Mouse (Mus musculus): Measurements from ENCODE around the gene Aplp2. TPM values are rescaled to one million over a fixed set of nuclear protein-coding genes. Genes with fewer than 3 reads are reported as not detected.

Gene Aplp2
- polyA plus RNA-seq, 1 experiment from 2014 or later = 313 TPM

GRCm38 (mm10) chr9:31131205-31131968 is 80.2 kb downstream of the Aplp2 start, which contains the start of gene St14:
St14 (minus strand) TSS chr9:31131853.
- H3K4me1 ChIP-seq (ENCODE audit: control insufficient read depth, insufficient read depth, low read length) = peaks cover 13% of the 10 kb centered on the region
- peak within 1 kb of the TSS; percentile 39 for H3K4me3 ChIP-seq (replicated peaks; ENCODE audit: low read depth, low read length)
- peak within 1 kb of the TSS; percentile 76 for H3K4me2 ChIP-seq (ENCODE audit: low read length)
- no peaks in the 10 kb centered on the region for H3K36me3 ChIP-seq (ENCODE audit: control insufficient read depth, insufficient read depth, low read length)
- DNase-seq (peak; percentile 54), ATAC-seq (ENCODE audit: low FRiP score, low TSS enrichment) (no peak)
- no peak within 1 kb of the TSS for H3K27ac ChIP-seq (replicated peaks; ENCODE audit: low read depth, low read length)
- WGBS = 1% methylated on average over 74 of the region's 74 CpGs
- H3K9ac ChIP-seq (replicated peaks; ENCODE audit: low read length) = peak within 1 kb of the TSS; percentile 21; the same call in 1 of the 2 replicates
- H3K27me3 ChIP-seq (ENCODE audit: control insufficient read depth, insufficient read depth, low read length) = peaks cover 45% of the 10 kb centered on the region
- no peaks in the 10 kb centered on the region for H3K9me3 ChIP-seq (ENCODE audit: control insufficient read depth, low read length)

DNA sequence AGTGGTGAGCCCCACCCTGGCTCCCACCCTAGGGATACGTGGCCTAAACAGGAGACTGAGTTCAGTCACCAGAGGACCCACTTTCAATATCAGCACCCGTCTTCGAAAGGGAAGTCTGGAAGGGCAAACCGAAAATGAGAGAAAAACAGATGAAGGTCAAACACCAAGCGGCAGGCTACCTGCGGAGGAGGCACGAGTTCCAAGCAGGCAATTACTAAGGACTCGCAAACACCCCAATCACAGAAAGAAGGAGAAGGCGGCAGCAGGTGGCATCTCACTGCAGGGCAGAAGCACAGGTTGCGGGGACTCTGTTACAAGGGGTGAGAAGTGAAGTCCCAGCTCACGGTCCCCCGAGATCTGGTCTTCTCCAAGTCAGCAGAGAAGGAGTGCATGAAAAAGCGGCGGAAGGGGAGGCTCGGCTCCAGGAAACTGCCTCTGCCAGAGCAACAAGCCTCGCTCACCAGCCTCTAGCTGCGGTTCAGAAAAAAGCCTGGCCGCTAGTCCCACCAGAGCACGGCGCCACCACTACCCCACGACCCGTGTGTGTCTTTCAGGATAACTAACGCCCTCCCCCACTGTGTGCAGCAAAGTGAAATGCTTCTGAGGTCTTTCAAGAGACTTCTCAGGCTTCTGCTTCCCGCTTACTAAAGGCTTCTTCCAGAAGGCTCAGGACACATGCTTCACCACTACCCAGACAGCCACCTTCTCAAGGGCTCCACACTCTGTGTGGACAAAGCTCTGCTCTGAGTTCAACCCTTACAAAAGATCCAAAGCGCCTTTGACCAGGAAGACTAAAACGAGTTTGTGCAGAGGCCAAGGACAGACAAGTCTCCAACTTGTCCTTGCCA is 81.0 kb downstream of the Aplp2 start:
- ATAC-seq (ENCODE audit: low FRiP score, low TSS enrichment) = no peak
- DNase-seq = peak; percentile 31
- no peaks in the 10 kb centered on the region for H3K36me3 ChIP-seq (ENCODE audit: control insufficient read depth, insufficient read depth, low read length)
- peak overlapping the region; percentile 76 for H3K4me2 ChIP-seq (ENCODE audit: low read length)
- H3K9ac ChIP-seq (replicated peaks; ENCODE audit: low read length) = 0 out of 2 replicates have a peak overlapping the region, but pooled peaks have one; percentile 21
- H3K4me1 ChIP-seq (ENCODE audit: control insufficient read depth, insufficient read depth, low read length) = peaks cover 13% of the 10 kb centered on the region
- H3K4me3 ChIP-seq (replicated peaks; ENCODE audit: low read depth, low read length) = peak overlapping the region; percentile 39
- 15% methylated on average over 26 of the region's 26 CpGs for WGBS
- H3K27me3 ChIP-seq (ENCODE audit: control insufficient read depth, insufficient read depth, low read length) = peaks cover 45% of the 10 kb centered on the region
- no peaks in the 10 kb centered on the region for H3K9me3 ChIP-seq (ENCODE audit: control insufficient read depth, low read length)
- no peak overlapping the region for H3K27ac ChIP-seq (replicated peaks; ENCODE audit: low read depth, low read length)

- no peak overlapping the region for H3K4me2 ChIP-seq (ENCODE audit: low read length)
- H3K9me3 ChIP-seq (ENCODE audit: control insufficient read depth, low read length) = no peaks in the 10 kb centered on the region
- peaks cover 13% of the 10 kb centered on the region for H3K4me1 ChIP-seq (ENCODE audit: control insufficient read depth, insufficient read depth, low read length)
- H3K27ac ChIP-seq (replicated peaks; ENCODE audit: low read depth, low read length) = no peak overlapping the region
- H3K27me3 ChIP-seq (ENCODE audit: control insufficient read depth, insufficient read depth, low read length) = peaks cover 45% of the 10 kb centered on the region
- no peaks in the 10 kb centered on the region for H3K36me3 ChIP-seq (ENCODE audit: control insufficient read depth, insufficient read depth, low read length)
- WGBS = 67% methylated on average over 8 of the region's 8 CpGs
- H3K9ac ChIP-seq (replicated peaks; ENCODE audit: low read length) = no peak overlapping the region
- DNase-seq (no peak), ATAC-seq (ENCODE audit: low FRiP score, low TSS enrichment) (no peak)
- H3K4me3 ChIP-seq (replicated peaks; ENCODE audit: low read depth, low read length) = no peak overlapping the region
Observed at GRCm38 (mm10) chr9:31129956-31130355, 81.7 kb downstream of the Aplp2 start.

DNA sequence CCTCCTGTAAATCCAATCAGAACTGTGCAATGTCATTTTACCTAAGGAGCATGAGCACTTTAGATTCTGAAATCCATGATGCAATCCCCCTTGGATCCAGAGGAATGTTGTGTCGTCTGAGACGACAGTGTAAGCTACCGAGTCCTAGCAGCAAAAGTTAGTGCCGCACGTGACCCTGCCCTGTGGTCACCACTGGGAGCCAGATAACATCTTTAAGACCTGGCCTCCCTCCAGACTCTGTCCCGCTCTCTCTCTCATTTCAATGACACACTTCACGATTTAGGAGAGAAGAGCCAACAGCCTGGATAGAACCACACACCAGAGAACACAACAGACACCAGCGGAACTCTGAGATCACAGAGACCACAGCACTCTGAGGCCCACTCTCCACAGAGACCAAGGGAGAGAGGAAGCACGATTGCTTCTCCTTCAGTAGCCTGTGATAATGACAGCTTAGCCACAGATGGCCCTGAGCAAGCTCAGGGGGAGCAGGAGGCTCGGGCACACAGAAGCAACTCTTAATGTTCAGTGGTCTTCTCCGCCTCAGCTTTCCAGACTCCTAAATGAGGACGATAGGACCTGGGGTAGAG is 83.6 kb downstream of the Aplp2 start:
- no peak overlapping the region for H3K27ac ChIP-seq (replicated peaks; ENCODE audit: low read depth, low read length)
- no peak overlapping the region for H3K9ac ChIP-seq (replicated peaks; ENCODE audit: low read length)
- peaks cover 36% of the 10 kb centered on the region for H3K27me3 ChIP-seq (ENCODE audit: control insufficient read depth, insufficient read depth, low read length)
- 90% methylated on average over 12 of the region's 12 CpGs for WGBS
- ATAC-seq (ENCODE audit: low FRiP score, low TSS enrichment) = no peak
- no peak for DNase-seq
- no peaks in the 10 kb centered on the region for H3K36me3 ChIP-seq (ENCODE audit: control insufficient read depth, insufficient read depth, low read length)
- H3K4me1 ChIP-seq (ENCODE audit: control insufficient read depth, insufficient read depth, low read length) = peaks cover 13% of the 10 kb centered on the region
- H3K9me3 ChIP-seq (ENCODE audit: control insufficient read depth, low read length) = no peaks in the 10 kb centered on the region
- H3K4me2 ChIP-seq (ENCODE audit: low read length) = no peak overlapping the region
- H3K4me3 ChIP-seq (replicated peaks; ENCODE audit: low read depth, low read length) = no peak overlapping the region

GRCm38 (mm10) chr9:31126079-31126478 is 85.5 kb downstream of the Aplp2 start:
- peaks cover 17% of the 10 kb centered on the region for H3K27me3 ChIP-seq (ENCODE audit: control insufficient read depth, insufficient read depth, low read length)
- no peak overlapping the region for H3K27ac ChIP-seq (replicated peaks; ENCODE audit: low read depth, low read length)
- H3K9me3 ChIP-seq (ENCODE audit: control insufficient read depth, low read length) = no peaks in the 10 kb centered on the region
- WGBS = 87% methylated on average over 7 of the region's 7 CpGs
- H3K4me1 ChIP-seq (ENCODE audit: control insufficient read depth, insufficient read depth, low read length) = peaks cover 6% of the 10 kb centered on the region
- no peak overlapping the region for H3K9ac ChIP-seq (replicated peaks; ENCODE audit: low read length)
- H3K4me3 ChIP-seq (replicated peaks; ENCODE audit: low read depth, low read length) = no peak overlapping the region
- DNase-seq (no peak), ATAC-seq (ENCODE audit: low FRiP score, low TSS enrichment) (no peak)
- no peaks in the 10 kb centered on the region for H3K36me3 ChIP-seq (ENCODE audit: control insufficient read depth, insufficient read depth, low read length)
- no peak overlapping the region for H3K4me2 ChIP-seq (ENCODE audit: low read length)

DNA sequence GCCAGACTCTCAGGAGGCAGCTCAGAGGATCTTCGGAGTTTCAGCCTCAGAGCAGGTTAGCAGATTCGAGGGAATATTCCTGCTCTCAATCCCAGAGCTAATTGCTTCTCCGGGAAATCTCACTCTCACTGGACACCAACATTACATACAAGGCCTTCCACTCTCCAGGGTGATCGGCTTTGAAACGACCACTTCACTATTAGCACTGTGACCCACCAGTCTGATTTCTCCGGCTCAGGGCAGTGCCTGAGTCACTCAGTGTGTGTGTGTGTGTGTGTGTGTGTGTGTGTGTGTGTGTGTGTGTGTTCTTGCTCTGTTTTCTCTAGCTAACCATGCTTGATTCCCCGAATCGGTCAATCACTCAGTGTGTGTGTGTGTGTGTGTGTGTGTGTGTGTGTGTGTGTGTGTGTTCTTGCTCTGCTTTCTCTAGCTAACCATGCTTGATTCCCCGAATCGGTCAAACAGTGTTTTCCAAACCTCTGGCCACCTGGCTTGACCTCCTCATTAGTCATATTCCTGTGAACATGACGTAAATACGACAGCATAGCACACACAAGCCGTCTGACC is 89.1 kb downstream of the Aplp2 start:
- H3K9me3 ChIP-seq (ENCODE audit: control insufficient read depth, low read length) = no peaks in the 10 kb centered on the region
- no peaks in the 10 kb centered on the region for H3K27me3 ChIP-seq (ENCODE audit: control insufficient read depth, insufficient read depth, low read length)
- H3K9ac ChIP-seq (replicated peaks; ENCODE audit: low read length) = no peak overlapping the region
- H3K4me1 ChIP-seq (ENCODE audit: control insufficient read depth, insufficient read depth, low read length) = no peaks in the 10 kb centered on the region
- H3K27ac ChIP-seq (replicated peaks; ENCODE audit: low read depth, low read length) = 0 out of 2 replicates have a peak overlapping the region, but pooled peaks have one; percentile 37
- WGBS = 71% methylated on average over 13 of the region's 13 CpGs
- peak; percentile 33 for DNase-seq
- no peaks in the 10 kb centered on the region for H3K36me3 ChIP-seq (ENCODE audit: control insufficient read depth, insufficient read depth, low read length)
- no peak overlapping the region for H3K4me3 ChIP-seq (replicated peaks; ENCODE audit: low read depth, low read length)
- ATAC-seq (ENCODE audit: low FRiP score, low TSS enrichment) = no peak
- H3K4me2 ChIP-seq (ENCODE audit: low read length) = no peak overlapping the region

- WGBS = 81% methylated on average over 4 of the region's 4 CpGs
- Histone ChIP-seq H3K4me3 (replicated peaks; ENCODE audit: low read depth, low read length) (no peak overlapping the region), H3K9me3 (ENCODE audit: control insufficient read depth, low read length) (no peaks in the 10 kb centered on the region), H3K27ac (replicated peaks; ENCODE audit: low read depth, low read length) (no peak overlapping the region), H3K36me3 (ENCODE audit: control insufficient read depth, insufficient read depth, low read length) (no peaks in the 10 kb centered on the region), H3K27me3 (ENCODE audit: control insufficient read depth, insufficient read depth, low read length) (no peaks in the 10 kb centered on the region), H3K9ac (replicated peaks; ENCODE audit: low read length) (no peak overlapping the region), H3K4me2 (ENCODE audit: low read length) (no peak overlapping the region), H3K4me1 (ENCODE audit: control insufficient read depth, insufficient read depth, low read length) (no peaks in the 10 kb centered on the region)
- DNase-seq (no peak), ATAC-seq (ENCODE audit: low FRiP score, low TSS enrichment) (no peak)
Observed at GRCm38 (mm10) chr9:31120533-31120915, 91.1 kb downstream of the Aplp2 start.

- no peak overlapping the region for H3K9ac ChIP-seq (replicated peaks; ENCODE audit: low read length)
- no peak overlapping the region for H3K27ac ChIP-seq (replicated peaks; ENCODE audit: low read depth, low read length)
- H3K4me1 ChIP-seq (ENCODE audit: control insufficient read depth, insufficient read depth, low read length) = no peaks in the 10 kb centered on the region
- H3K36me3 ChIP-seq (ENCODE audit: control insufficient read depth, insufficient read depth, low read length) = no peaks in the 10 kb centered on the region
- no peaks in the 10 kb centered on the region for H3K27me3 ChIP-seq (ENCODE audit: control insufficient read depth, insufficient read depth, low read length)
- H3K9me3 ChIP-seq (ENCODE audit: control insufficient read depth, low read length) = no peaks in the 10 kb centered on the region
- H3K4me3 ChIP-seq (replicated peaks; ENCODE audit: low read depth, low read length) = no peak overlapping the region
- WGBS = 72% methylated on average over 11 of the region's 11 CpGs
- no peak overlapping the region for H3K4me2 ChIP-seq (ENCODE audit: low read length)
- ATAC-seq (ENCODE audit: low FRiP score, low TSS enrichment) (no peak), DNase-seq (no peak)
Observed at GRCm38 (mm10) chr9:31119882-31120532, 91.6 kb downstream of the Aplp2 start.
